Mouse (Mus musculus) cerebellum, adult 2 months (tissue): ENCODE data around the gene Fxyd5.

Experiments
- CTCF ChIP-seq: fragments of 200-500 bp; IDR thresholded peaks from 2 replicates; pipeline ENCODE4 v1.5.1; 2011; ENCODE audit warnings: low read depth, mild to moderate bottlenecking, control low read depth, low read length, moderate library complexity, borderline replicate concordance; ENCODE audit not compliant: insufficient read depth
- POLR2A ChIP-seq: fragments of 200-500 bp; IDR thresholded peaks from 2 replicates; pipeline ENCODE4 v1.6.1; 2011; ENCODE audit warnings: low read length, control low read depth, borderline replicate concordance; ENCODE audit not compliant: insufficient read depth

GRCm38 (mm10) chr7:30992148-30992547 lies 50.1 kb downstream of the Fxyd5 start:
- TF ChIP-seq POLR2A (no peak), CTCF (no peak)
